Mouse (Mus musculus) stomach, embryonic 16.5 days (tissue): ENCODE results near the gene Ccdc121. TPM values are rescaled to one million over a fixed set of nuclear protein-coding genes. Genes with fewer than 3 reads are reported as not detected.
"Not testable (repeated sequence)": the region's sequence is repeated elsewhere in the genome, so short reads cannot be mapped to it uniquely, and the experiment has no call there.

Experiments used
- ATAC-seq: fragments of 200-750 bp; cut with Nextera tagmentation; 2 replicates; pipeline ENCODE4 v1.8.0; 2017; ENCODE audit warnings: moderate number of reproducible peaks, moderate TSS enrichment; ENCODE audit not compliant: insufficient read depth, low FRiP score
- H3K27ac ChIP-seq: fragments of 300-500 bp; sonication (generic); 2 replicates; pipeline ENCODE4 v1.5.1; 2014; ENCODE audit warnings: low read length
- H3K27me3 ChIP-seq: fragments of 300-500 bp; sonication (generic); 2 replicates; pipeline ENCODE4 v1.6.1; 2014; ENCODE audit warnings: low read length, control low read depth, mixed read lengths; ENCODE audit not compliant: control insufficient read depth, insufficient read depth
- H3K36me3 ChIP-seq: fragments of 300-500 bp; sonication (generic); 2 replicates; pipeline ENCODE4 v1.6.1; 2014; ENCODE audit warnings: low read length; ENCODE audit not compliant: control insufficient read depth, insufficient read depth
- H3K4me1 ChIP-seq: fragments of 300-500 bp; sonication (generic); 2 replicates; pipeline ENCODE4 v1.6.1; 2014; ENCODE audit warnings: low read length, control low read depth, mixed read lengths; ENCODE audit not compliant: control insufficient read depth, insufficient read depth
- H3K4me2 ChIP-seq: fragments of 300-500 bp; sonication (generic); 2 replicates; pipeline ENCODE4 v1.6.1; 2014; ENCODE audit warnings: low read depth, low read length, mixed read lengths
- H3K4me3 ChIP-seq: fragments of 300-500 bp; sonication (generic); replicated peaks from 2 replicates; pipeline ENCODE4 v1.5.1; 2014; ENCODE audit warnings: mild to moderate bottlenecking, low read length
- H3K9ac ChIP-seq: fragments of 300-500 bp; sonication (generic); 2 replicates; pipeline ENCODE4 v1.6.1; 2014; ENCODE audit warnings: low read length
- H3K9me3 ChIP-seq: fragments of 300-500 bp; sonication (generic); replicated peaks from 2 replicates; pipeline ENCODE4 v1.6.1; 2016; ENCODE audit warnings: low read length, control low read depth; ENCODE audit not compliant: control insufficient read depth
- WGBS: fragments of 180-500 bp; shearing (Covaris S2); extraction: QIAGEN DNeasy Blood & Tissue Kit; methylation state at CpG from one replicate; pipeline ENCODE4 v1.1.7; 2014; 5-methylcytosine and 5-hydroxymethylcytosine counted together
- polyA plus RNA-seq: library from polyadenylated mRNA; unstranded; fragments of >200 nt; fragmentation: Nextera tagmentation; extraction: Ambion mirVana; gene quantifications from 2 replicates; pipeline ENCODE4 v1.2.1, GENCODE M21; 2015

Ccdc121 gene
- polyA plus RNA-seq, 1 experiment from 2014 or later = 0.06 TPM

GRCm38 (mm10) chr1:181519137-181519536 lies 7.9 kb upstream of the Ccdc121 start:
- no peak overlapping the region for H3K4me3 ChIP-seq
- H3K27ac ChIP-seq = no peak overlapping the region
- H3K9ac ChIP-seq = no peak overlapping the region
- H3K36me3 ChIP-seq = no peaks in the 10 kb centered on the region
- H3K9me3 ChIP-seq = no peaks in the 10 kb centered on the region
- no peaks in the 10 kb centered on the region for H3K4me1 ChIP-seq
- H3K4me2 ChIP-seq = no peak overlapping the region
- no peaks in the 10 kb centered on the region for H3K27me3 ChIP-seq
- no peak for ATAC-seq
- 73% methylated on average over 4 of the region's 4 CpGs for WGBS

- Histone ChIP-seq H3K27me3 (no peaks in the 10 kb centered on the region), H3K36me3 (no peaks in the 10 kb centered on the region), H3K4me2 (no peak overlapping the region), H3K9me3 (no peaks in the 10 kb centered on the region), H3K4me3 (no peak overlapping the region), H3K9ac (no peak overlapping the region), H3K27ac (no peak overlapping the region), H3K4me1 (no peaks in the 10 kb centered on the region)
- 88% methylated on average over 9 of the region's 9 CpGs for WGBS
- no peak for ATAC-seq
Observed at GRCm38 (mm10) chr1:181518046-181518445, 6.8 kb upstream of the Ccdc121 start.

GRCm38 (mm10) chr1:181512430-181513129 lies 1.3 kb upstream of the Ccdc121 start:
- Histone ChIP-seq H3K4me1 (no peaks in the 10 kb centered on the region), H3K9ac (no peak overlapping the region), H3K4me2 (no peak overlapping the region), H3K36me3 (no peaks in the 10 kb centered on the region), H3K4me3 (no peak overlapping the region), H3K27ac (no peak overlapping the region), H3K27me3 (no peaks in the 10 kb centered on the region), H3K9me3 (no peaks in the 10 kb centered on the region)
- WGBS = 72% methylated on average over 15 of the region's 15 CpGs
- no peak for ATAC-seq

GRCm38 (mm10) chr1:181510855-181511254 lies 396 bp downstream of the Ccdc121 start:
- WGBS = 73% methylated on average over 11 of the region's 11 CpGs
- H3K27me3 ChIP-seq = not testable (repeated sequence)

GRCm38 (mm10) chr1:181505367-181505766 lies 5.9 kb downstream of the Ccdc121 start:
- 37% methylated on average over 8 of the region's 8 CpGs for WGBS
- Histone ChIP-seq H3K27me3 (no peaks in the 10 kb centered on the region), H3K4me3 (no peak overlapping the region), H3K9ac (no peak overlapping the region), H3K9me3 (no peaks in the 10 kb centered on the region), H3K36me3 (no peaks in the 10 kb centered on the region), H3K27ac (no peak overlapping the region), H3K4me2 (no peak overlapping the region), H3K4me1 (no peaks in the 10 kb centered on the region)
- no peak for ATAC-seq

More at GRCm38 (mm10) chr1:181510855-181511254, 396 bp downstream of the Ccdc121 start:
- H3K27ac ChIP-seq, H3K4me3 ChIP-seq, H3K4me2 ChIP-seq, ATAC-seq, H3K9ac ChIP-seq, H3K4me1 ChIP-seq, H3K9me3 ChIP-seq, H3K36me3 ChIP-seq: not testable (repeated sequence)

- H3K27me3 ChIP-seq = no peaks in the 10 kb centered on the region
- no peaks in the 10 kb centered on the region for H3K36me3 ChIP-seq
- H3K9ac ChIP-seq = no peak overlapping the region
- no peak overlapping the region for H3K27ac ChIP-seq
- WGBS = 91% methylated on average over 2 of the region's 2 CpGs
- no peaks in the 10 kb centered on the region for H3K9me3 ChIP-seq
- ATAC-seq = no peak
- H3K4me2 ChIP-seq = no peak overlapping the region
- H3K4me3 ChIP-seq = no peak overlapping the region
- no peaks in the 10 kb centered on the region for H3K4me1 ChIP-seq
Observed at GRCm38 (mm10) chr1:181503471-181503870, 7.8 kb downstream of the Ccdc121 start.

- Histone ChIP-seq H3K27me3 (no peaks in the 10 kb centered on the region), H3K27ac (no peak overlapping the region), H3K9me3 (no peaks in the 10 kb centered on the region), H3K4me3 (no peak overlapping the region), H3K4me1 (no peaks in the 10 kb centered on the region), H3K4me2 (no peak overlapping the region), H3K9ac (no peak overlapping the region), H3K36me3 (no peaks in the 10 kb centered on the region)
- no peak for ATAC-seq
- WGBS = 74% methylated on average over 5 of the region's 5 CpGs
Observed at GRCm38 (mm10) chr1:181484696-181485095, 26.6 kb downstream of the Ccdc121 start.

GRCm38 (mm10) chr1:181476557-181476956 lies 34.7 kb downstream of the Ccdc121 start:
- H3K9me3 ChIP-seq = peaks cover 3% of the 10 kb centered on the region
- no peaks in the 10 kb centered on the region for H3K4me1 ChIP-seq
- WGBS = 51% methylated on average over 6 of the region's 6 CpGs
- H3K4me3 ChIP-seq = no peak overlapping the region
- no peaks in the 10 kb centered on the region for H3K27me3 ChIP-seq
- no peak overlapping the region for H3K9ac ChIP-seq
- H3K4me2 ChIP-seq = no peak overlapping the region
- ATAC-seq = no peak
- no peaks in the 10 kb centered on the region for H3K36me3 ChIP-seq
- H3K27ac ChIP-seq = no peak overlapping the region

GRCm38 (mm10) chr1:181476141-181476540 lies 35.1 kb downstream of the Ccdc121 start:
- H3K4me1 ChIP-seq = no peaks in the 10 kb centered on the region
- H3K27me3 ChIP-seq = no peaks in the 10 kb centered on the region
- H3K36me3 ChIP-seq = no peaks in the 10 kb centered on the region
- no peak overlapping the region for H3K27ac ChIP-seq
- ATAC-seq = no peak
- H3K4me3 ChIP-seq = no peak overlapping the region
- 63% methylated on average over 8 of the region's 8 CpGs for WGBS
- no peak overlapping the region for H3K4me2 ChIP-seq
- H3K9me3 ChIP-seq = peaks cover 7% of the 10 kb centered on the region
- H3K9ac ChIP-seq = no peak overlapping the region
